Mouse (Mus musculus): ENCODE data around the gene Actl6a. TPM values are rescaled to one million over a fixed set of nuclear protein-coding genes. Genes with fewer than 3 reads are reported as not detected.

Actl6a gene
- polyA plus RNA-seq, 1 experiment from 2014 or later, result 235 TPM

GRCm38 (mm10) chr3:32668256-32668959 is 37.7 kb upstream of the Actl6a start:
- H3K36me3 ChIP-seq (ENCODE audit: control insufficient read depth, insufficient read depth, low read length), result no peaks in the 10 kb centered on the region
- WGBS, result 82% methylated on average over 9 of the region's 9 CpGs
- ATAC-seq (ENCODE audit: low FRiP score) (no peak), DNase-seq (ENCODE audit: low spot score) (no peak)
- H3K9ac ChIP-seq (ENCODE audit: low read depth, low read length), result no peak overlapping the region
- no peaks in the 10 kb centered on the region for H3K27me3 ChIP-seq (ENCODE audit: control insufficient read depth, insufficient read depth, low read length)
- no peaks in the 10 kb centered on the region for H3K4me1 ChIP-seq (replicated peaks; ENCODE audit: control insufficient read depth, insufficient read depth, low read length)
- no peak overlapping the region for H3K4me2 ChIP-seq (replicated peaks; ENCODE audit: low read depth, low read length)
- H3K9me3 ChIP-seq (ENCODE audit: control insufficient read depth, low read length), result no peaks in the 10 kb centered on the region
- no peak overlapping the region for H3K4me3 ChIP-seq (ENCODE audit: low read depth, low read length)
- H3K27ac ChIP-seq (ENCODE audit: low read depth, low read length), result no peak overlapping the region

- Histone ChIP-seq H3K4me2 (replicated peaks; ENCODE audit: low read depth, low read length) (no peak overlapping the region), H3K9me3 (ENCODE audit: control insufficient read depth, low read length) (no peaks in the 10 kb centered on the region), H3K9ac (ENCODE audit: low read depth, low read length) (no peak overlapping the region), H3K36me3 (ENCODE audit: control insufficient read depth, insufficient read depth, low read length) (no peaks in the 10 kb centered on the region), H3K4me3 (ENCODE audit: low read depth, low read length) (no peak overlapping the region), H3K4me1 (replicated peaks; ENCODE audit: control insufficient read depth, insufficient read depth, low read length) (no peaks in the 10 kb centered on the region), H3K27me3 (ENCODE audit: control insufficient read depth, insufficient read depth, low read length) (no peaks in the 10 kb centered on the region), H3K27ac (ENCODE audit: low read depth, low read length) (no peak overlapping the region)
- no peak for ATAC-seq (ENCODE audit: low FRiP score)
- WGBS, result 79% methylated on average over 6 of the region's 6 CpGs
- no peak for DNase-seq (ENCODE audit: low spot score)
These were observed 36.9 kb upstream of the Actl6a start for GRCm38 (mm10) chr3:32669211-32669610.

- 94% methylated on average over 4 of the region's 4 CpGs for WGBS
- H3K27ac ChIP-seq (ENCODE audit: low read depth, low read length), result no peak overlapping the region
These were observed 35.9 kb upstream of the Actl6a start for GRCm38 (mm10) chr3:32670196-32670595.

GRCm38 (mm10) chr3:32673151-32673550 is 32.9 kb upstream of the Actl6a start:
- Histone ChIP-seq H3K9ac (ENCODE audit: low read depth, low read length) (no peak overlapping the region), H3K27ac (ENCODE audit: low read depth, low read length) (no peak overlapping the region), H3K4me2 (replicated peaks; ENCODE audit: low read depth, low read length) (no peak overlapping the region), H3K36me3 (ENCODE audit: control insufficient read depth, insufficient read depth, low read length) (no peaks in the 10 kb centered on the region), H3K27me3 (ENCODE audit: control insufficient read depth, insufficient read depth, low read length) (no peaks in the 10 kb centered on the region), H3K4me3 (ENCODE audit: low read depth, low read length) (no peak overlapping the region), H3K4me1 (replicated peaks; ENCODE audit: control insufficient read depth, insufficient read depth, low read length) (no peaks in the 10 kb centered on the region), H3K9me3 (ENCODE audit: control insufficient read depth, low read length) (no peaks in the 10 kb centered on the region)
- DNase-seq (ENCODE audit: low spot score) (no peak), ATAC-seq (ENCODE audit: low FRiP score) (no peak)

More at GRCm38 (mm10) chr3:32670196-32670595, 35.9 kb upstream of the Actl6a start:
- DNase-seq (ENCODE audit: low spot score) (no peak), ATAC-seq (ENCODE audit: low FRiP score) (no peak)
- Histone ChIP-seq H3K4me3 (ENCODE audit: low read depth, low read length) (no peak overlapping the region), H3K36me3 (ENCODE audit: control insufficient read depth, insufficient read depth, low read length) (no peaks in the 10 kb centered on the region), H3K4me2 (replicated peaks; ENCODE audit: low read depth, low read length) (no peak overlapping the region), H3K4me1 (replicated peaks; ENCODE audit: control insufficient read depth, insufficient read depth, low read length) (no peaks in the 10 kb centered on the region), H3K27me3 (ENCODE audit: control insufficient read depth, insufficient read depth, low read length) (no peaks in the 10 kb centered on the region), H3K9me3 (ENCODE audit: control insufficient read depth, low read length) (no peaks in the 10 kb centered on the region), H3K9ac (ENCODE audit: low read depth, low read length) (no peak overlapping the region)

- Histone ChIP-seq H3K9ac (ENCODE audit: low read depth, low read length) (no peak overlapping the region), H3K4me1 (replicated peaks; ENCODE audit: control insufficient read depth, insufficient read depth, low read length) (no peaks in the 10 kb centered on the region), H3K27ac (ENCODE audit: low read depth, low read length) (no peak overlapping the region), H3K36me3 (ENCODE audit: control insufficient read depth, insufficient read depth, low read length) (no peaks in the 10 kb centered on the region), H3K4me2 (replicated peaks; ENCODE audit: low read depth, low read length) (no peak overlapping the region), H3K4me3 (ENCODE audit: low read depth, low read length) (no peak overlapping the region), H3K9me3 (ENCODE audit: control insufficient read depth, low read length) (no peaks in the 10 kb centered on the region), H3K27me3 (ENCODE audit: control insufficient read depth, insufficient read depth, low read length) (no peaks in the 10 kb centered on the region)
- WGBS, result 89% methylated on average over 6 of the region's 6 CpGs
- DNase-seq (ENCODE audit: low spot score) (no peak), ATAC-seq (ENCODE audit: low FRiP score) (no peak)
These were observed 29.7 kb upstream of the Actl6a start for GRCm38 (mm10) chr3:32676393-32676792.

GRCm38 (mm10) chr3:32682910-32683531 is 23.1 kb upstream of the Actl6a start:
- no peak overlapping the region for H3K4me2 ChIP-seq (replicated peaks; ENCODE audit: low read depth, low read length)
- H3K36me3 ChIP-seq (ENCODE audit: control insufficient read depth, insufficient read depth, low read length), result no peaks in the 10 kb centered on the region
- no peaks in the 10 kb centered on the region for H3K4me1 ChIP-seq (replicated peaks; ENCODE audit: control insufficient read depth, insufficient read depth, low read length)
- H3K27ac ChIP-seq (ENCODE audit: low read depth, low read length), result no peak overlapping the region
- H3K9me3 ChIP-seq (ENCODE audit: control insufficient read depth, low read length), result no peaks in the 10 kb centered on the region
- DNase-seq (ENCODE audit: low spot score) (no peak), ATAC-seq (ENCODE audit: low FRiP score) (no peak)
- no peak overlapping the region for H3K4me3 ChIP-seq (ENCODE audit: low read depth, low read length)
- no peaks in the 10 kb centered on the region for H3K27me3 ChIP-seq (ENCODE audit: control insufficient read depth, insufficient read depth, low read length)
- no peak overlapping the region for H3K9ac ChIP-seq (ENCODE audit: low read depth, low read length)
- 83% methylated on average over 11 of the region's 12 CpGs for WGBS

- Histone ChIP-seq H3K9ac (ENCODE audit: low read depth, low read length) (no peak overlapping the region), H3K9me3 (ENCODE audit: control insufficient read depth, low read length) (no peaks in the 10 kb centered on the region), H3K36me3 (ENCODE audit: control insufficient read depth, insufficient read depth, low read length) (no peaks in the 10 kb centered on the region), H3K27ac (ENCODE audit: low read depth, low read length) (no peak overlapping the region), H3K27me3 (ENCODE audit: control insufficient read depth, insufficient read depth, low read length) (no peaks in the 10 kb centered on the region), H3K4me2 (replicated peaks; ENCODE audit: low read depth, low read length) (no peak overlapping the region), H3K4me1 (replicated peaks; ENCODE audit: control insufficient read depth, insufficient read depth, low read length) (no peaks in the 10 kb centered on the region), H3K4me3 (ENCODE audit: low read depth, low read length) (no peak overlapping the region)
- DNase-seq (ENCODE audit: low spot score) (no peak), ATAC-seq (ENCODE audit: low FRiP score) (no peak)
- WGBS, result 84% methylated on average over 3 of the region's 3 CpGs
These were observed 21.5 kb upstream of the Actl6a start for GRCm38 (mm10) chr3:32684631-32685030.

- Histone ChIP-seq H3K9ac (ENCODE audit: low read depth, low read length) (no peak overlapping the region), H3K9me3 (ENCODE audit: control insufficient read depth, low read length) (no peaks in the 10 kb centered on the region), H3K27me3 (ENCODE audit: control insufficient read depth, insufficient read depth, low read length) (no peaks in the 10 kb centered on the region), H3K4me3 (ENCODE audit: low read depth, low read length) (no peak overlapping the region), H3K4me2 (replicated peaks; ENCODE audit: low read depth, low read length) (no peak overlapping the region), H3K27ac (ENCODE audit: low read depth, low read length) (no peak overlapping the region), H3K4me1 (replicated peaks; ENCODE audit: control insufficient read depth, insufficient read depth, low read length) (no peaks in the 10 kb centered on the region), H3K36me3 (ENCODE audit: control insufficient read depth, insufficient read depth, low read length) (no peaks in the 10 kb centered on the region)
- ATAC-seq (ENCODE audit: low FRiP score) (no peak), DNase-seq (ENCODE audit: low spot score) (no peak)
- 81% methylated on average over 1 of the region's 1 CpGs for WGBS
These were observed 19.6 kb upstream of the Actl6a start for GRCm38 (mm10) chr3:32686537-32686936.

GRCm38 (mm10) chr3:32687156-32687555 is 18.9 kb upstream of the Actl6a start:
- Histone ChIP-seq H3K27me3 (ENCODE audit: control insufficient read depth, insufficient read depth, low read length) (no peaks in the 10 kb centered on the region), H3K36me3 (ENCODE audit: control insufficient read depth, insufficient read depth, low read length) (no peaks in the 10 kb centered on the region), H3K9ac (ENCODE audit: low read depth, low read length) (no peak overlapping the region), H3K4me2 (replicated peaks; ENCODE audit: low read depth, low read length) (no peak overlapping the region), H3K4me3 (ENCODE audit: low read depth, low read length) (no peak overlapping the region), H3K27ac (ENCODE audit: low read depth, low read length) (no peak overlapping the region), H3K9me3 (ENCODE audit: control insufficient read depth, low read length) (no peaks in the 10 kb centered on the region), H3K4me1 (replicated peaks; ENCODE audit: control insufficient read depth, insufficient read depth, low read length) (no peaks in the 10 kb centered on the region)
- 76% methylated on average over 4 of the region's 4 CpGs for WGBS
- DNase-seq (ENCODE audit: low spot score) (no peak), ATAC-seq (ENCODE audit: low FRiP score) (no peak)

All from hindbrain, embryonic 11.5 days (tissue).